Mouse (Mus musculus) hematopoietic multipotent progenitor cell, adult 10-12 weeks (in vitro differentiated cells): ENCODE measurements around the gene Cdc6. TPM values are rescaled to one million over a fixed set of nuclear protein-coding genes. Genes with fewer than 3 reads are reported as not detected.

ENCODE experiments used
- polyA plus RNA-seq: library from polyadenylated mRNA; stranded (reverse); fragments of >175 nt; gene quantifications from 2 replicates; pipeline ENCODE4 v1.2.3, GENCODE M21; 2012; ENCODE audit warnings: low replicate concordance

Cdc6 gene
- 0.40 and 0.89 TPM in 2 replicates for polyA plus RNA-seq

DNA sequence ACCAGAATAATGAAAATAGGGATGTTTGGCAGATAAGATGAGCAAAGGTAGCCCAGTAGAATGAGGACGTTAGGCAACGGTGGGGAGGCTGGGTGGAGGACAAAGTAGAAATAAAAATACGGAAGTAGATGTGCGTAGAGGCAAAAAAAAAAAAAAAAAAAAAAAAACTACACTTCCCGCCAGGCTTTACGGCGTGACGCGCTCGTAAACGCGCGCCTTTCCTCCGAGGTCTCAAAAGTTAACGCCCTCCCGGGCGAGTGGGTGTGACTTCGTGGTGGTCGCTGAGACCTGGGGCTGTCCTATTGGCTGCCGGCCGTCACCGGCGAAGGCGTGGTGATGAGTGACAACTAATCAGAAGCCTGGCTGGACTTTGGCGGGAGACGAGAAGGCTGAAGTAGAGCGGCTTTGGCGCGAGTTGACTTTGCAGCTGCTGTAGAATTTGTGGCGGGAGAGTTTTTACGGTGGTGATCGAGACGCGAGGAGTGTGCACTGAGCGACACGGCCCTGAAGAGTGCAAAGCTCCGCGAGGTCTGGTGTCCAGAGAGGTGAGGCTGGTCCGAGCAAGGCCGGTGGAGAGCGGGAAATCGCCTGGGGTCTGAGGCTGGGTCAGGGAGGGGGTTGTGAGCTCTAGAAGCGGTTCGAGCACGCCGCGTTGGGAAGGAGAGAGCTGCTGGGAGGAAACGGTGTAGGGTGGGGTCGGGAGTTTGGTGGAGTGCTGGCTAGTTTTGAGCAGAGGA lies at the start of gene Cdc6:
TSS of gene Cdc6 (plus strand) at position 365 of the 737 bp plus-strand sequence.

DNA sequence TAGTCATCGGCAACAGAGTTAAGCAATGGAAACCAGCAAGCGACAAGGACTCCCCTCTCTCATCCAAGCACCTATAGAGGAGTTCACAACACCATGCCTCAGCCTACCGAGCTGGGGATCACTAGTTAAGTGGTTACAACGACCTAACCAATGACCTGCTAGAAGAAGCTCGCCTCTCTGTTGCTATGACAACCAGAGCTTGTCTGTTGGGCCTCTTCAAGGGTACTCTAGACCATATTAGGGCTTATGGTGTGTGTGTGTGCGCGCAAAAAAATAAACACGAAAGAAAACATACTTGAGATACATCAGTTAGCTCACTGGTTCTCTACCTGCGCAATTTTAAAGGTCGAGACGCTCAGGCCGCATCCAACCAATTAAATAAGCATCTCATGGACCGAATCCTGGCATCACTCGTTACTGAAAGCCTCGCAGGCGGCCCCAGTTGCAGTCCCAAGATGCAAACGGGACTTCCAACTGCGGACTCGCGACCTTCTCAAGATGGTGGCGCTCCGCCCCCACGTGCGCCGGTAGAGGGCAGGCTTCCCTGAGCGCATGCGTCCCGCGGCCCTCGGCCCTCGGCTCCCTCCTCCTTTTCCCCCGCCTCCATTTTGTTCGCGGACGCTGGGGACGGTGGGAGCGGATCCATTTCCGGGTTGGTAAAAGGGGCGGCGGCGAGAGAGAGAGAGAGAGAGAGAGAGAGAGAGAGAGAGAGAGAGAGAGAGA lies 44.4 kb upstream of the Cdc6 start, which contains the start of gene Wipf2:
TSS of gene Wipf2 (plus strand) at position 611 of the 723 bp plus-strand sequence.

DNA sequence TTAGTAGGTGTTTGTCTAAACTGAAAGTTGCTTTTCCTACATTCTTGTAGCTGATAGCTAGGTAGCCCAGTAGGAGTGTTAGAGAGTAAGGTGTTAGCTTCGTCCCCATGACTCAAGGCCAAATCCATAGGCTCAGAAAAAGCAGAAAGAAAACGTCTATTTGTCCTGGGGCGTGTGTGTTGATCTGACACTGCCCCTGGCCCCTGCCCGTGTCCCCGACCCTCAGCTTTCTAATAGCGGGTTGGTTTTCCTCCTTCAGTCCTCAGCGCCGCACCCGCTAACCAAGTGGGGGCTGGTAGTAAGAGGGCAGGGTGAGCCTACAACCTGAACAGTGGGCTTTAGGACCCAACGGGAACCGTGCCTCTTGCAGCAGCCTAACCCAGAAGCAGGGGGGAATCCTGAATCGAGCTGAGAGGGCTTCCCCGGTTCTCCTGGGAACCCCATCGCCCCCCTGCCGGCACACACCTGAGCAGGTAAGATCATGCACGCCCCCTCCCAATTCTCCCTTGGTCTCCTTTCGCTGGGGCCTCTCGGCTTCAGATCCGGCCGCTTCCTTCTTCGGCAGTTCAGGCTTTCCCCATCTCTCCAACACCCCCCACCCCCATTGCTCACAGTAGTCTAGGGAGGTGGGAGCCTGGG lies 20.0 kb downstream of the Cdc6 start, which contains the start of gene Rara:
TSS of gene Rara (plus strand) at position 381 of the 639 bp plus-strand sequence.

Other genes starting within 250 kb of the Cdc6 start
- gene Gsdma, start 243.4 kb upstream of the Cdc6 start, polyA plus RNA-seq = 0.04 TPM in 1 of 2 replicates, not detected in the other
- 81.9 and 109 TPM in 2 replicates for gene Psmd3, start 225.2 kb upstream of the Cdc6 start, polyA plus RNA-seq
- gene Csf3, start 206.5 kb upstream of the Cdc6 start, polyA plus RNA-seq = 0.15 TPM in 1 of 2 replicates, not detected in the other
- 71.6 and 109 TPM in 2 replicates for gene Med24, start 178.4 kb upstream of the Cdc6 start, polyA plus RNA-seq
- gene Thra, start 167.2 kb upstream of the Cdc6 start, polyA plus RNA-seq = 14.2 and 27.2 TPM in 2 replicates
- gene Nr1d1, start 132.5 kb upstream of the Cdc6 start, polyA plus RNA-seq = 4.5 and 4.7 TPM in 2 replicates
- 57.1 and 163 TPM in 2 replicates for gene Msl1, start 112.3 kb upstream of the Cdc6 start, polyA plus RNA-seq
- 42.9 and 45.2 TPM in 2 replicates for gene Casc3, start 102.9 kb upstream of the Cdc6 start, polyA plus RNA-seq
- 1.3 and 3.6 TPM in 2 replicates for gene Rapgefl1, start 71.0 kb upstream of the Cdc6 start, polyA plus RNA-seq
- gene Wipf2, start 44.2 kb upstream of the Cdc6 start, polyA plus RNA-seq = 50.0 and 56.4 TPM in 2 replicates
- 162 and 425 TPM in 2 replicates for gene Rara, start 20.0 kb downstream of the Cdc6 start, polyA plus RNA-seq
- gene Gjd3, start 75.2 kb downstream of the Cdc6 start, polyA plus RNA-seq = 0.40 TPM in 1 of 2 replicates, not detected in the other
- 1.2 and 20.8 TPM in 2 replicates for gene Top2a, start 116.4 kb downstream of the Cdc6 start, polyA plus RNA-seq
- gene Igfbp4, start 133.4 kb downstream of the Cdc6 start, polyA plus RNA-seq = 197 and 283 TPM in 2 replicates
- gene Tns4, start 181.5 kb downstream of the Cdc6 start, polyA plus RNA-seq = 0.48 and 1.1 TPM in 2 replicates
- gene Ccr7, start 247.3 kb downstream of the Cdc6 start, polyA plus RNA-seq = 52.0 and 79.1 TPM in 2 replicates